Mouse (Mus musculus): ENCODE measurements around the gene Uba3.

DNA sequence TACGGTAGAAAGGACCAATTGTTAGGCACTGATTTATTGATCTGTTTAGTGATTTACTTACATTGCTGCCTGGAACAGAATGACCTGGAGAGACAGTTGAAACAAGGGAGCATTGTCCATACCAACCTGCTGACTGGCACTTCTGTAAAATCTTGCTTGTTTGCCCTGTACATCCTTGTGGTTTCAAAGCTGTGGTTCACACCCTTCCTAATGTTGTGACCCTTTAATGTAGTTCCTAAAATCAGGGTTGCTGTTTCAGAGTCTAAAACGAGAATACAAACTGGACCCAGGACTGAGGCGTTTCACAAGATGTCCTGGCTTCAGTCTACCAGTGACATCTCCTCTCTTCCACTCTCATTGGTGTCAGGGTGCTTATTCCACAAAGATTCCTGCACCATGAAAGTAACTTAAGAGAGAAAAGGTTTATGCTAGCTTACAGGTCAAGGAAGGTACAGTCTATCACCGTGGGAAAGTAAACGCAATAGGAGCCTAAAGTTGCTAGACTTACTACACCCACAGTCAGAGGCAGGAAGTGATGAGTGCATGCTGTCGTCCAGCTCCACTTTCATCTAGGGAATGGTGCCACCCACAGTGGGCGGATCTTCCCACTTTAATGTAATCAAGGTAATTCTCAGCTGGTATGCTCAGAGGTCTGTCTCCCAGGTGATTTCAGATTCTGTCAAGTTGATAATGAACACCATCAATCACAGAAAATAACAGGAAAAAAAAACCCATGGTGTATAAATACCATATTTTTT lies 29.6 kb upstream of the Uba3 start:
- TF ChIP-seq POLR2A (IDR thresholded peaks at IDR 0.05; ENCODE audit: borderline replicate concordance, low read depth, low read length) (no peak), CTCF (IDR thresholded peaks at IDR 0.05; ENCODE audit: low read depth, low read length) (no peak)
